Mouse (Mus musculus) heart, adult 2 months (tissue): ENCODE results near the gene Smtn.

Experiments used
- CTCF ChIP-seq: fragments of 200-600 bp; IDR thresholded peaks from 2 replicates; pipeline ENCODE4 v1.8.1; 2022; ENCODE audit warnings: antibody characterized with exemption, mild to moderate bottlenecking, moderate library complexity
- POLR2A ChIP-seq: fragments of 200-500 bp; IDR thresholded peaks from 2 replicates; pipeline ENCODE4 v1.6.1; 2011; ENCODE audit warnings: mild to moderate bottlenecking, low read depth, low read length, control low read depth; ENCODE audit not compliant: insufficient read depth

DNA sequence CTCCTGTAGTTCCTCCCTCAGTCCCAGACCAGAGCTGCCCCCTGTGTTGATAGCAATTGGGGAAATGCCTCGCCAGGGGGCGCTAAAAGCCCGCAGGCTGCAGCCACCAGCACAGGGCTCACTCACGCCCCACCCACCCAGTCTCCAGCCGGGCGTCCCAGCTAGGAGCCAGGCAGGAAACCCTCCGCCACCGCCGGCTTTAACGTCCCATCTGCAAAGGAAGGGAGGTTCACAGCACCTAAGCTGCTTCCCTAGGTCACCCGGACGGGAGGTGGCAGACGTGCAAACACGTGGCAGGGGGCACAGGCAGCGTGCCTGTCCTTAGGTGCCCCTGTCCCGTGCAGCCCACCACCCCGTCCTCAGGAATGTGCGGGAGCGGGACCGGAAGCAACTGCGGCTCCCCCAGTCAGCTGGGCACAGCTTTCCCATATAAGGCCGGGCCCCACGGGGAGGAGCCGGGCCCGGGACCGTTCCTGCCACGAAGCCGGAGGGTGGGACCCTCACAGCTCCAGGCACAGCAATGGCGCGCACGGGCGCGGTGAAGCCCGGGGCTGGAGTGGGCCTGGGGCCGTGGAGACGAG is 4.9 kb downstream of the Smtn start:
- TF ChIP-seq CTCF (peak; percentile 97; the same call in 1 of the 2 replicates), POLR2A (peak; percentile 72)
